Mouse (Mus musculus): ENCODE data around the gene Pik3ap1. TPM values are rescaled to one million over a fixed set of nuclear protein-coding genes. Genes with fewer than 3 reads are reported as not detected.

Pik3ap1 gene
- total RNA-seq, 2 experiments from 2014 or later, result 6.2 to 8.7 TPM

DNA sequence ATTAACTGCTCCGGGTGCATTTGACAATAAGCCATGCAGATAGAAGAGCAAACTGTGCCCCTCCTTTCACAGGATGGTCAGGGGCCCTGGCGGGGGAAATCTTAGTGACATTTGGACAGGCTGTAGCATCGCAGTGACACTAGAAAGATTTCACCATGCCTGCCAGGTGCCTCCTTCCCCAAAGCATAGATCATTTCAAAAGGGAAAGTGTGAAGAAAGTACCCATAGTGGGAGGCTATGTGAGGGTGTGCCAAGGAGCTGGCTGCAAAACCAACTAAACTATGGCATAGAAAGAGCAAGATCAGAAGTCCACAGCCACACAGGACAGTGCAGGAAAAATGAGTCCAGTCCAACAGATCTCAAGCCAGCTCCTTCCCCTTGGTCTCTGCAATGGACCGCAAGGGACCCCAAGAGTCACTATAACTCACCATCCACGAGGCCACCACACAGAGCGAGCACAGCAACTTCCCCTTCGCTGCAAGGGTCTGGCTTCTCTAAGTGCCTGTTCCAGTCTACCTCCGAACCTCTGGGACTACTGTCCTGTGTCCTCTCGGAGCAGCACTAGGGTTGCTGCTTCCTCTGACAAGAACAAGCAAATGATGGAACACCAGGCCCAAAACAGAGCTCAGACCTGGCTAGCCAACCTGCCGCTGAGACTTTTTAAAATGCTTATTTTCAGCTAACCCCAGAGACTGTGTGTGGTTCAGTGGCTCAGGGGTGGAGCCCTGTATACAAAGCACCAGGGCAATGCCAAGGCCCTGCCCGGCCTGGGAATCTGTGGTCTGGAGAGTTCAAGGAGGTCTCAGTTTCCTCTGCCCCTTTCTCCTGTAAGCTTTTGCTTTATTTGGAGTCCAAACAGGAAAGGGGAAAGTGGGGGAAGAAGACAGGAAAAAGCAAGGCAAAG is 15.1 kb downstream of the Pik3ap1 start:
- DNase-seq, result no peak

DNA sequence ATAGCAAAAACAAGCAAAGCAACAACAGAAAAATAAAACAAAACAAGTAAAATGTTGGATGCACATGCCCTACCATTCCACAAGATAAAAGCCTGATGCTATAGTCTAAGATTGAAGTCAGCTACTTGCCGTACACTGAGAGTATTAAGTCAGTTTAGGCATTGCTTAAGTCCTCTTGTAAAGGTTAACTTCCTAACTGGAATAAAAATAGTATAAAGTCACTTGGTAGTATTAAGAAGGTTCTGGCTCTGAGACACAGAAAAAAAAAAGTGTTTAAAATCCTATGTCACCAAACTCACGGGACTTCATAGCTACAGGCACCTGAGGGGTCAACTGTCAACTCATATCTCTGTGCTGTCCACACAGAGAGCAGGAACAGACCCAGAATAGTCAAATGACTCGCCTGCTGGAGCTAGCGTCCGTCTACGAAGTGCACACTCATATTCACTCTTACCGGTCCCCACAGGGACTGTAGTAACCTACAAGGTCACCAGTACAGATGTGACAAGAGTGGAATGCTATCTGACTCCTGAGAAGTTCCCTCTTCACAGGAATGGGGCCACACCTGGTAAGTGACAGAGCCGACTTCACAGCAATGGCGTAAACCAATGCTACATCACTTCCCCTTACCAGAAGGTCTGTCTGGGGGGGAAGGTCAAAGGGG is 17.9 kb downstream of the Pik3ap1 start:
- DNase-seq, result no peak

DNA sequence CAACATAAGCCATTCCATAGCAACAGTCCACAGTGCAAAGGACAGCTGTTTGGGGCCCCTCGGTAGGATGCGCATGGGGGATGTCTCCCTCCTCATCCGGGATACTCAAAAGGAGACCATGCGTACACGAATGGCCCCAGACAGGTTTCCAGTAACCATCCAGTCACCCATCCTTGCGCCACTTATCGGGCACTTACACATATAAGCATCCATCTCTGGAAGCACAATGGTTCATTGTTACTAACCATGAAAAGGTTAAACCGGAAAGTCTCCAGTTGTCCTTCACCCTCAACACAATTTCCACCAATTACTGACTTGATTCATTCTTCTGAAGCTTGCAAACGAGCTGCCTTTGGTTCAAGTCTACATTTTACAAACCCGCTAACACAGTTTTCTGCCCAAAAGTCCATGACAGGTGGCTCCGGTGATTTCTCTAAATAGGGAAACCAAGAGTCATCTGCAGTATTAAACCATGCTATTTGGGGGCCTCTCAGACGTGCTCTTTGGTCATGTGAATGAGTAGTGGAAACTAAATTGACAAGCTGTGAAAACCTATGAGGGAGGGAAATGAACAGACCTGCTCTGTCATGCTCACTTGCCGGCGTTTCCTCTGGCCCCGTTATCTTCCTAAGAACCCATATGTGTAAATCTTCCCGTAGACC is 18.6 kb downstream of the Pik3ap1 start:
- no peak for DNase-seq

- no peak for DNase-seq
Measured at GRCm38 (mm10) chr19:41365570-41365969, 19.3 kb downstream of the Pik3ap1 start.

- no peak for DNase-seq
Measured at GRCm38 (mm10) chr19:41364509-41364908, 20.4 kb downstream of the Pik3ap1 start.

DNA sequence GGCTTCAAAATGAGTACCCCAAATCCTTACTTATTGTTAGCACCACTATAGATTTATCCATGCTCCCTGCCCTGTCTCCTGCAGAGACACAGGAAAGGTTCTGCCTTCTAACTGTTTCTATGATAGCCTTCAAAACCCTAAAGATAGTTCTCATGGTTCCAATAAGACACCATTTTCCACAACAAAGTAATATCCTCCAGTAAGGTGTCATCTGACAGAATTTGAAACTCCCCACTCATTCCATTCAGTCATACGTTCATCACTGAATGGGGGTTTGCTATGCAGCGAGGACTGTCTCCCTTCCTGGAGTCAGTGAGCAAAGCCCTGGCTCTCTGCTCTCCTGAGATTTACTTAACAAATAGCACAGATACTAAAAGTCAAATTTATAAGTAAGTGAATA is 21.9 kb downstream of the Pik3ap1 start:
- no peak for DNase-seq

DNA sequence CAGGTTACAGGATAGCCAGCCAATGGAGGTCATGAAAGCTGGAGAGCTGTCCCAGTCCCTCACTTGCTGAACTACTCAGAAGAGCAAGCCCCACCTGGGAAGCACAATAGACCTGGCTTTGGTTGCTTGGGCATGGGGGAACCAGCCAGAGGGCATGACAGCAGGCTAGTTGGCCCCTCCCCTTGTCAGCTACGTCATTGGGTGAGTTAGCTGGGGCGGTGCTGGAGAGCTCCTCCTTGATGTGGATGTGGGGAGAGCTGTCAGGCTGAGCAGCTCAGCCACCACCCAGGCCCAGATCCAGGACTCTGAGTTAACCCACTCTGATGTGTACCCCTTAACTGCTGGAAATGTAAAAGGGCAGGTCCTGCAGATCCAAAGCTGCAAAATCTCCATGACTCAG is 24.4 kb downstream of the Pik3ap1 start:
- no peak for DNase-seq

DNA sequence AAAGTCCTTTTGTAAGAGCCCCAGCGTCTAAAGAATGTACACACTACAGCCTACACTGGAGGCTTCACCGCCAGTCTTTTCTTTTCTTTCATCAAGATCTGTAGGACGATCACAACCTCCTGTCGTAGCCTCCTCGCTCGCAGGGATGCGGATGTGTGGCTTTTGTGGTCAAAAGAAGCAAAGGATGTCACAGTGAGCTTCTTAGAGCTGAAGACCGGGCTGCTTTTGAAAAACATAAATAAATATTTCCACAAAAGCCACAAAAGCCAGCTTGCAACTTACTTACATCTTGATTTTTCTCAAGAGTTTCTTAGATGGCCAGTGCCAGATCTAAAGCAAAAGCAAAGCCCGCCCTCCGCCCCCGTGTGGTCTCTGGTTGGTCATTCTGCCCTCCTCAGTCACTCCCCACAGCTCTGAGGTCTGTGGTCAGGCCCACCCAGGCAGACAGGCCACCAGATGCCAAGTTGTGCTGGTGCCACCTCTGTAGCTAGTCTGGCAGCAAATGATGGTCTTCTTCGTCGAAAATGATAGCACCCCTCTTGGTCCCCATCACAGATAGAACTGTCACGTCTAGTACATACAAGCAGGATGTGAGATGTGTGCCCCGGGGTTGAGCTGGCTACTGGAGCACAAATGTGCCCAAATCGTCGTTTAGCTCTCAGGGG is 30.5 kb downstream of the Pik3ap1 start:
- no peak for DNase-seq

GRCm38 (mm10) chr19:41349624-41350023 is 35.3 kb downstream of the Pik3ap1 start:
- DNase-seq, result no peak

- DNase-seq, result no peak
Measured at GRCm38 (mm10) chr19:41348161-41348560, 36.7 kb downstream of the Pik3ap1 start.

GRCm38 (mm10) chr19:41347326-41347725 is 37.6 kb downstream of the Pik3ap1 start:
- DNase-seq, result peak; percentile 30

- DNase-seq, result no peak
Measured at GRCm38 (mm10) chr19:41346099-41346850, 38.6 kb downstream of the Pik3ap1 start.

DNA sequence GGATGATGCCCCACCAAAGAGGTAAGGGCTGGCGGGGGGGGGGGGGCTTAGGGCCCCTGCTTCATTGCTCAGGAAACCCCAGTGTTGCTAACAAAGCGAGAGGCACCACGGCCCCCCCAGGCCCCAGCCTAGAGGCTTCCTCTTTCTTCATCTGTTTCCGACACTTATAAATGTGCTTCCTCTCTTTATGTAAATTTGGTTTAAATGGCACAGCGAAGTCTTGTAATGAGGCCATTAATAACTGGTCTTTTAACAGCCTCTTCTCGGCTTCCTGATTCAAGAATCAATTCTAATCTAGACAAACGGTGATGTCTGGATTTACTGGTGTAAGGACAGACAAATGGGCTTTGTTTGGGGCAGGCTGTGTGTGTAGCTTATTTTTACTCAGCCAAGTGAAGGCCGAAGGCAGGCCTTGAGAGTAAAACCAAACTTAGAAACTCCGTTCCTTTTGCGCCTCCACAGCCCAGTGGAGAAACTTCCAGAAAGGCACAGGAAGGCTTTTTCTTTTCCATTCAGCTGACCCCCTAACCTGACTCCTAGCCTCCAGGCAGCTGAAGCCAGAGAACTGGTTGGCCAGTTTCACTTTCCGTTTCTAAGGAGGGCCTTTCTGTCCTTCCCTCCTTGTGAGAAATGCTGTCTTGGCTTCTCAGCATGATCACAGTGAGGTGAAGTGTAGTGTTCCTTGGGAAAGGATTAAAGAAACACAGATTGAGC is 39.7 kb downstream of the Pik3ap1 start:
- peak; percentile 40 for DNase-seq

DNA sequence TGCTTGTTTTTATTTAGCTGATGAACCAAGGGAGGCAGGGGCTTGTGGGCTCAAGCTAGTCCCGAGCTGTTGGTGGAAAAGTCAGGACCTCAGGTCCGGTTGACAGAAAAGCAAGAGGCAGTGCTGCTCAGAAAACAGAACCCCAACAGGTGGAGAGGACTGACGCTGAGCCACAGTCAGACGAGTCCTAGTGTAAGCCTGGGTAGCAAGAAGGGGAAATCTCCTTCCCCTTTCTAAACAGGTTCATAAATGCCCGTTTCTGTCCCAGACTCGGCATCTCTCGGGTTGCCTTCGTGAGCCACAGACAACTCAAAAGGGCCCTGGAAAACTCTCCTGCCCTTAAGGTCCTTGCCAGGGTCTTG is 40.3 kb downstream of the Pik3ap1 start:
- DNase-seq, result no peak

GRCm38 (mm10) chr19:41342592-41343090 is 42.3 kb downstream of the Pik3ap1 start:
- no peak for DNase-seq

GRCm38 (mm10) chr19:41341677-41342076 is 43.2 kb downstream of the Pik3ap1 start:
- no peak for DNase-seq

DNA sequence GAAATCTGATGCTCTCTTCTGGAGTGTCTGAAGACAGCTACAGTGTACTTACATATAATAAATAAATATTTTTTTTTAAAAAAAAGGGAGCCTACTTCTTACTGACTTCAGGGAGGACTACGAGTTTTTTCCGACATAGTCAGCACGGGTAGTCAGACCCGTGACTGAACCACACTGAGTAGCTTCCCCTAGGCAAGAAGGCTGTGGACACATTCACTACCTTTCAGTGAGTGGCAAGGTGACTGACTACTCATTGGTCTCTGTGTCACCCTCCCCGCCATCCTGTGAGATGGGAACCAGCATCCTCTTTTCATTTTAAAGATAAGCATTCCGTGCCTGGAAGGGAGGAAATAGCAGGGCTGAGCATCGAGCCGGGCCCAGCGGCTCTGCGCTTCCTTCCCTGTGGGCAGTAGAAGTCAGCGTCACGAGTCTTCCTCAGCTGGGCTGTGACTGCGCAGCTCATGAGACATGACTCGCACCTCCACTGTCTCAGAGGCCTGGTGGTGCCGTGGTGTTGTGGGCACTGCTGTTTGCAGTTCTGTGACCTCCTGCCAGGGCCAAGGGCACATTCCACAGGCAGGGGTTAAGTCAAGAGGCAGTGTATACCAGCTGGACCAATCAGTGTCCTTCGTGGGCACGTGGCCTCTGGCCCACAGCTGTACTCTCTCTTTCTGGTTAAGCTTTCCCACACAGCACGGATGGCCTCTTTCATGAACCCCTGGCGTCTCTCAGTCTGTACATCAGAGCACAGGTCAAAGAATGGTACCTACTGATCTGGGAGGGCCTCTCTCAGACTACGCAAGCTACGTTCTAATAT is 45.7 kb downstream of the Pik3ap1 start:
- DNase-seq, result no peak

DNA sequence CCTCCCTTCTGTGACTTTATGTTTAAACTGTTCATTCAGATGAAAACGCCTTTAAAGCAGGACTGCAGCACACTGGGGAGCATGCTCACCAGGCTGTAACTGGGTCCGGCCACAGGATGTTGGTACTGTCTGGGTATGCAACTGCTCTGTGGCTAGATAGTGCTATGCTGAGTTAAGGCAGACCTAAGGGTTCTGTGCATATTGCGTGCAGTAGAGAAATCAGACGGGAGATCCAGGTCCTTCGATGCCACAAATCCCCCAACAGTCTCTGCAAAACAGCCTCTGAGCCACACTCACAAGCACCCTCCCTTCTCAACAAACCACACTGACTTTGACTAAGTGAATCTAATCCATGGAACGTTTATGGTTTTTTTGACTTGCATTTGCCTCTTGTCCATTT is 46.5 kb downstream of the Pik3ap1 start:
- no peak for DNase-seq

DNA sequence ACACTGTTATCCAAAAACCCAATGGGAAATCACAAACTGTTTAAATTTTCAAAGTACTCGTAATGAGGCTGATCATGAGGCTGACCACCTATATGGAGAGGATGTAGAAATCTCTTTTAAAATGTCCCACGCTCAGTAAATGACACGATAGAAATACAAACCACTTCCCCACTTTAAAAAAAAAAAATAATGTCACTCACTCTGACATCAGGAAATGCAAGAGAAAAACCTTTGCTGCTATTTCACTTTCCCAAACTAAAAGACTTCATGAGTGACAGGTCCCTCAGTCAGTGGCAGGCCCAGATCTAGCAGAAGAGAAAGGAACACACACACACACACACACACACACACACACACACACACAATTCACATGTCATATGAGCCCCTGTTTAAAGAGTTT is 49.2 kb downstream of the Pik3ap1 start:
- DNase-seq, result no peak

DNA sequence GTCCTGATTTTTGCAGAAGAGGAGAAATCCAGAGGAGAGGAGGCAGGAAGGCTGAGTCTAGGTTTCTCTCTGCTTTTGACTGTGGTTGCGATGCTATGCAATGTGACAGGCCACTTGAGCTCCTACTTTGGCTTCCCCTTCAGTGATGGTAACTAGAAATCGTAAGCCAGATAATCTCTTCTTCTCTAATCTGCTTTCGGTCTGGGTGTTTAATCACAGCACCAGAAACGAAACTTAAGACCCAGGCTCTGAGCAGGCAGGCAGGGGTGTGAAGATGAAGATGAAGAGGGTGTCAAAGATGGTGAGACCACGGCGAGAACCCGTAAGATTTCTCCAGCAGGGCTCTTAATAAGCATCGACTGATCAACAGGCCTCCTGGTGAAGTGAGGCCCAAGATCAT is 51.9 kb downstream of the Pik3ap1 start:
- no peak for DNase-seq

Measured in adrenal gland, postnatal 10 days (tissue).